Mouse (Mus musculus) left cerebral cortex, postnatal 10 days (tissue): ENCODE measurements around the gene Col18a1. TPM values are rescaled to one million over a fixed set of nuclear protein-coding genes. Genes with fewer than 3 reads are reported as not detected.

Source experiments
- DNase-seq, 2 experiments: peaks; one replicate each; pipeline ENCODE4 v3.0.0; 2021 to 2022; ENCODE audit warnings: low spot score in 2 of 2, mixed read lengths in 1 of 2; ENCODE audit errors: extremely low spot score in 1 of 2
- intact Hi-C: fragments of 180-260 bp; cut with DNase I; formaldehyde crosslinking; loops from one replicate; pipeline ENCODE4 v1.15.1; 2025
- total RNA-seq, 2 experiments: library from RNA; stranded (reverse); gene quantifications; 2 replicates each; pipeline ENCODE4 v1.2.3; 2021

Col18a1 gene
- total RNA-seq, 2 experiments from 2014 or later, result 12.5 to 13.4 TPM

DNA sequence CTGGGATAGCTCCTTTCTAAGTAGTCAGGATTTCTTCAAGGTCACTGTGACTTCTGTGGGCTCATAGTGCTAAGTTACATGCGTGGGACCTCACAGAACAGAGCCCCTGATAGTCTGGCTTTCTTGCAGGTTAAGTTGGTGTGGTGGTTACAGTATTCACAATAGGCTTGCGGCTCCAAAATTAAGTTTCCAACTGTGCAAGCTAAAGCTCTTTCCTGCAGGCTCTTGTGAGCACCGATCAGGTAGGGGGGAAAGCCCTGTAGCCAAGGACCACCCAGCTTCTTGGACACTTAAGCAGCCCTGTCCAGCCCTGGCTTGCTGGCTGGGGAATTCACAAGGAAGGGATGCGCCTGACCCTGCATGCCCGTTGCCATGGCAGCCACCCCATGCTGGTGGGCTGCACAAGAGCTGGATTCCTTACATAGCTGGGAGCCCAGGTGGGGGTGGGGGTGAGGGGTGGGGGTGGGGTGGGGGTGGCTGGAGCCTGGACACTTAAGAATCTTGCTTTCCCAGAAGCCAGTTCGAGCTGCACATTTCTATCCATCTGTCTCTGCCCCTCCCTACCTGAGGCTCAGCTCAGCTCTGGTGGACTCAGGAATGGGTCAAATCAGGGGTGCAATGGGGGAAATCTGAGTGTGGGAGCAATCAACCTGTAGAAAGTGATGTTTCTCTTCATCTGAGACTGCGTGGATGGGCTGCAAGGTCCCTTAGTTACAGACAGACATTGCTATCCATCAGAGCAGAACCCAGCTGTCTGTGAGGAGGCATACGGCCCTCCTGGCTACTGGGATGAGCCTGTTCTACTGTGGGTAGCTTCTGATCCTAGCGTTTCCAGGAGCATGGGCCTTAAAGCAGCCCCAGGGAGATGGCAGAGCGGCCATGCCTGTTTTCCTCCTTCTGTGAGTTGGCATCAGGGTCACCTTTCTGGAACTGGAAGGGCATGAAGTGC, 24.9 kb upstream of the Col18a1 start:
- intact Hi-C loops, result no loop called here
- DNase-seq, result peak in 1 of 2 experiments; percentile 71

DNA sequence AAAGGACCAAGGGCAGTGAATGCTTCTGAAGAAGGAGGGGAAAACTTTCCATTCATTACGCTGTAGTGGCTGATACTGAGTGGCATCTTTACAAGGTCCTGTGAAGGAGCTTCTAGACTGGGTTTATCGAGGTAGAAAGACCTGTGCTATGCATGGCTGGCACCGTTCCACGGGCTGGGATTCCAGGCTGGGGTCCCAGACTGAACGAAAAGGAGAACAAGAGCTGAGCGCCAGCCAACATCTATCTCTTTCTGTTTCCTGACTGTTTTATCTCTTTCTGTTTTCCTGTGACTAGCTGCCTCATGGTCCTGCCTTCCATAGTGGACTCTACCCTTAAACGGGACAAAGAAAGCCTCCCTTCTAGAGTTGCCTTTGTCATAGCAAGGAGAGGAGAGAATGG, 21.1 kb upstream of the Col18a1 start:
- no peak for DNase-seq
- intact Hi-C loops, result no loop called here

DNA sequence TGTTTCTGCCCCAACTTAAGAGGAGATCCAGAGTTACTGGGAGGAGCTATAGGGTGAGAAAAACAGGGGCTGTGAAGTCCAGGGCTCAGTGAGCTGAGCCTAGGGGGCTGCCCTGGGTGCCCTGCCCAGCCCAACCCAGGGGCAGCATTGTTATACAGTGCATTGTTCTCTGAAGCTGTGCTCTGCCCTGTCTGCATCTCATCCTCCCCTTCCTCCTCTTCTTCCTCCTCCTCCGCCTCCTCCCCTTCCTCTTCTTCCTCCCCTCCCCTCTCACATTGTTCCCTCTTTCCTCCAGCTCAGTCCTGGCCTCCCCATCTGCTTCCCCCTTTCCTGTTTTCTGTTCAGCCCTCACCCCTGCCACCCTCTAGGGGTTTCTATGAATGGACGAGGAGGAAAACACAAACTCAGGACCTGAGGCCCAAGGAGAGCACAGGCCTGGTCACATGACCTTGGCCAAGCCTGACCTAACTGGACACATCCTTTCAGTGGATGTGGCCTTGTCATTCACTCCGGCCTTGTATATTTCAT, 16.5 kb upstream of the Col18a1 start:
- intact Hi-C loops, result no loop called here

DNA sequence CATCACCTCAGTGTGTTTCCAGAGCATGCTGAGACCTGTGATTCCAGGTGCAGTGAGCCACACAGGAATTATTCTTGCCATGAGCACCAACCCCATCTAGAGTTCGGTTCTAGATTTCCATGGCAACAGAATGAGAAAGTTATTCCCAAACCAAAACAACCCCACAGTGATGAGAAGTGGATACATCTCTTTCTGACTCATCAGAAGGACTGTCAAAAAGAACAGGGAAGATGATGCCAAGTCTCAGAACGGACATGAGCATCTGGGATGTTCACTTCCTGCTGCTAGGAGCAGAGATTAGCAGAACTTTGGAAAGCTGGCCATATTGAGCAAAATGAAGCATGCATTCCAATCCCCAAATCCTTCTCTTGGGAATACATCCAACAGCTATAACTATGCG, 13.8 kb upstream of the Col18a1 start:
- DNase-seq, result no peak
- intact Hi-C loops, result no loop called here

More for the DNA sequence above, 16.5 kb upstream of the Col18a1 start:
- no peak for DNase-seq

DNA sequence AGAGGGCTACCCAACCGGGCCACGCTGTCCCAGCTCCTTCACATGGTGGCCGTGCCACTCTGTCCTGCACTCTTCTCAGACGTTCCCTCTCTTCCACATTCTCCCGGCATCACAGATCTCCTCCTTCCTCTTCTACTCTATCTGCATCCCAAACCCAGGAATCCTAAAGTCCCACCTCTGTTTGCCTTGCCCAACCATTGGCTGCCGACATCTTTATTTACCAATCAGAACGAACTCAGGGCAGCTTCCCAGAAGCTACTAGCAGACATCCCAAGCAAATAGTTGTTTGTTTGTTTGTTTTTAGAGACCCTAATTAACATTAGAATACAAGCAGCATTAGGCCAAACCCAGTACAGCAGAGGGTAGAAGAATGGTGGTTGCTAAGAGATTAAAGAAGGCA, 12.3 kb upstream of the Col18a1 start:
- no peak for DNase-seq
- intact Hi-C loops, result no loop called here

DNA sequence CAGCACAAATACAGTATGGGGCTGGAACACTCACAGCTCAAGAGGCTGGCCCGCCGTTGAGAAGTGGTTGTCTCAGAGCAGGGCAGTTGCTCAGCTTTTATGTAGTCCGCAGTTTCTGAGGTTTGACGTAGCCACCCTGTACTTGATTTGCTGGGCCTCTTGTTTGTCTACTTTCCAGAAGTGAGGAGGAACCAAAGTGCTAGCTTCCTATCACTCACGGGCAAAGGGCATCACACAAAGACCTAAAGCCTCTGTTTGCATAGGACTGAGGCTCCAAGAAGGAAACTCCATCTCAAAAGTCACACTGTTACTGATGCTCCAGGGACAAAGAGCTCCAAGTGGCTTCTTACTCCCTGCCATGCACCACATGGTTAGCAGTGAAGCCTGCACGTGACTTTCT, 4.1 kb upstream of the Col18a1 start:
- peak in 1 of 2 experiments; percentile 3 for DNase-seq
- intact Hi-C loops, result no loop called here

DNA sequence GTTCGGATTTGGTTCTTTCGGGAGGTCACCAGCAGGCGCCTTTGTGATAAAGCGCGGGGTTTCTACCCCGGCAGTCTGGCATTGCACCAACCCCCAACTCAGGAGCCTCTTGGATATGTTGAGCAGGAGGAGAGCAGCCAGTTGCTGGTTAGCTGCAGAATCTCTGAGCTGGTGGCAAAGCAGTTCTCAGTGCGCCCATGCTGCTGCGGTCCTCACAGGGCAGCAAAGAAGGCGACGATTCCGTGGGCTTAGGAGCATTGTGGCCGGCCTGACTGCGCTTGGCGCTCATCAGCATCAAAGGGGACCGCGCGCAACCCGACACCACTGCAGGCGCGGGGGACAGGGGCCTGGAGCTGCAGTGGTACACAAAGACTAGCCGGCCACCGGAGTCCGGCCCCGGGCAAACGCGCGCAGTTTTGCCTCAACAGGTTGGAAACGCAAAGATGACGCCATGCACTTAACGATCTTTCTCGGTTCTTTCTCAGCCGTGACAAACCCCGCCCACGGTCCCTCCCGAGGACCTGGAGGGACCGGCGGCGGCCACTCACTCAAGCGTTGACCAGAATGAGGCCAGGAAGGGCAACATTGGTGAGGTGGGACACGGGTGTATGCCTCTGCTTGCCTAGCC, 916 bp downstream of the Col18a1 start:
- DNase-seq, result peak in 1 of 2 experiments; percentile 29
- intact Hi-C loops, result no loop called here

DNA sequence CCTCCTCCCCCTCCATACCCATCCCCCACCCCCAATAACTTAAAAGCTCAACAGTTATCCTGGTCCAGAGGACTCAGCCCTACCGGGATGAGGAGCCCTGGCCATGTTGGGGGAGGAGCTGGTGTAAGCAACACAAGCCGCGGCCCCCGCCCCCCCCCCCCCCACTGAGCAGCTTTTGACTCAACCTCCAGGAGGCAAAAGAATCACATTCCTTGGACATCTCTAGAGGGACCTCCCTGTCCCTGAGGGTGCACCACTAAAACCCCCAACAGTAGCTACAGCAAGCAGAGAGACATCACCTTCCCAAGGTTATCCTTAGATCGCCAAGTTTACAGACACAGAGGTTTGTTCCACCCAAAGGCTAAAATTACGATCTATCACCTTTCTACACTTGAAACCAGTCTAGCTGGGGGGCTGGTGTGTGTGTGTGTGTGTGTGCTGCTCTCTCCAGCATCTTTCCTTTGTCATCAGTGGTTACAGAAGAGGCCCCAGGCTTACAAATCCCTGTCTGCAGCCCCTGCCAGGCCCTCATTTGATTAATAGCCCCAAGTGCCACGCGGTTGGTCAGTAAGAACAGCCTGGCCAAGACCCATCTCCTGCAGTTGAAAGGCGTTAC, 1.8 kb downstream of the Col18a1 start:
- intact Hi-C loops, result no loop called here
- peak in 1 of 2 experiments; percentile 11 for DNase-seq

DNA sequence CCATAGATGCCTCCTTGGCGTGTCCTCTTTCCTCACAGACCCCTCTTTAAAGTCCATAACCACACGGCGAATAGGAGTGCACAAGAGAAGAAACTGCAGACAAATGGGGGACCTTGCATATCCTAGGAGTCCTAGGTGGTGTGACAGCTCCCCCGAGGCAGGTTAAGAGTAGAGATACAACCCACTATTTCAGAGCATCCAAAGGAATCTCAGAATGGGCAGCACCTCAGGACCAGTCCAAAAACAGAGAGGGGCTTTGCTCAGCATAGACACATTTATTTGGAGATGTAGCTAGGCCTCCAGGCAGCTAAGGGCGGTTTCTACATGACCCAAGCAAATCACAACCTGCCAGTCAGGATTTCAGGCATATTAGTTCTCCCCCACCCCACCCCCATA, 2.3 kb downstream of the Col18a1 start:
- intact Hi-C loops, result no loop called here
- no peak for DNase-seq

DNA sequence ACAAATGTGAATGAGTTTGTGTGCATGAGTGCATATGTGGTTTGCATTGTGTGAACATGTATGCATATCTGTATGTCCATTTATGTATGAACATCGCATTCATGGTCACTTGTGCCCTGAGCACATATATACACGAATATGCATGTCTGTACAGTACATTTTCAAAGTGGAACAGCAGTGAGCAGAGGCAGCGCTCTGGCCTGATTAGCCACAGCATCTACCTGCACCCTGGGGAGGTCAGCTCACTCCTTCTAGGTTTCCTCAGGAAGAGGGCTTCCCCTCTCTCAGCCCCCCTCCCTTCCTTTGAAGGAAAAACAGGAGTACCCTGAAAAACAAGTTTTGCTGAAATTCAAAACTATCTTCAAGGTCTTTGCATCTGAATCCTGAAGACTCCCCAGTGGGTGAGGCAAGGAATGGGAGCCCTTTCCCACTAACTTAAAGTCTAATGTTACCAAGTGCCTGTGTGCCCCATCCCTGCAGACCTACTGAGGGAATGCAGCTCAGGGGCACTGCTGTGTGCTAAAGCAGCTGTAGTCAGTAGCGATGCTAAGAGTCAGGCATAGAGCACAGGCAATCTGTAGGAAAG, 2.9 kb downstream of the Col18a1 start:
- intact Hi-C loops, result no loop called here
- peak in 1 of 2 experiments; percentile 5 for DNase-seq

DNA sequence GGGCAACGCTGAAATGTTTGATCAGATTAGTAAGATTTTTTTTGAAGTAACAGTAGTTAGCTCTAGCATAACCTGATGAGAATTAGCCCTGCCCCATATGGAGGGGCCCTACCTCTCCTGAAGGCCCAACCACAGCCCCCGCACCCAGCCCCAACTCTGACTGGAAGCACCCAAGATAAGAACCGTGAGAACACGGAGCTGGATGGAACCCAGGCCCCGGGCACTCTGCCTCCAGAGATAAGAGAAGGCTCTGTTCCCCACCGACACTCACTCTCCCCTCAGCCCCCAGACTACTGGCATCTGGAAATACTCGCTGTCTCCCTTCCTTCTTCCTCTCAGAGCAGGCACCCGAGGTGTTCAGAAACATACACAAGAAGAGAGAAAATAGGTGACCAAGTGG, 6.8 kb downstream of the Col18a1 start:
- intact Hi-C loops, result no loop called here
- no peak for DNase-seq

- intact Hi-C loops, result no loop called here
- DNase-seq, result no peak
Measured at GRCm38 (mm10) chr10:77158948-77159347, 7.4 kb downstream of the Col18a1 start.

DNA sequence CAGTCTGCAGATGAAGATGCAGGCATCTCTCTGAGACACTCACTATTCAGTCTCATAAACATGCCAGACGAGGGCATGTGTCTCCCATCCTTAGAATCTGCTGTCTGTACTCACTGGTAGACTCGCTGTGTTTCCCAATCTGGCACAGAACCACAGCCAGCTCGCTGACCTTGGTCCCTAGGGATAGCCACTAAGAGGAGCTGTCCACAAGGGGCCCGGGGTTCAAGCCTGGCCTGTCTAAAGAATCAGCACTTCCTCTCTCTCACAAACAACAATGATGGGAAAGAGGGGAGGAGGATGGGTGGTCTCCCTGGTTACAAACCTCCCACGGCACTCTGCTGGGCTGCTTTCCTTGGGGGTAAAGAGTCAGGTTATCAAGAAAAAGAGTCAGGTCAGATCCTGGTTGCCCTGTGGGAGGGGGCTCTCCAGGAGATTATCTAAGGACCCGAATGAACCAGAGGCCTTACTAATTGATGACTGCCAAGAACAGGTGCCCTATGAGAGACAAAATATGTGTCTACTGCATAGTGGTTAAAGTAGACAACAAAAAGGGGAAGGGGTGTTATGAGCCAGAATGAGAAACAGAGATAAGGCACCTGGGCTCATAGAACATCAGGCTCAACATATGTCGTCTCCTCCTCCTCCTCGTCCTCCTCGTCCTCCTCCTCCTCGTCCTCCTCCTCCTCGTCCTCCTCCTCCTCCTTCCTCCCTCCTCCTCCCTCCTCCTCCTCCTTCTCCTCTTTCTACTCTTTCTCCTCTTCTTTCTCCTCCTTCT, 8.9 kb downstream of the Col18a1 start:
- no peak for DNase-seq
- intact Hi-C loops, result no loop called here

DNA sequence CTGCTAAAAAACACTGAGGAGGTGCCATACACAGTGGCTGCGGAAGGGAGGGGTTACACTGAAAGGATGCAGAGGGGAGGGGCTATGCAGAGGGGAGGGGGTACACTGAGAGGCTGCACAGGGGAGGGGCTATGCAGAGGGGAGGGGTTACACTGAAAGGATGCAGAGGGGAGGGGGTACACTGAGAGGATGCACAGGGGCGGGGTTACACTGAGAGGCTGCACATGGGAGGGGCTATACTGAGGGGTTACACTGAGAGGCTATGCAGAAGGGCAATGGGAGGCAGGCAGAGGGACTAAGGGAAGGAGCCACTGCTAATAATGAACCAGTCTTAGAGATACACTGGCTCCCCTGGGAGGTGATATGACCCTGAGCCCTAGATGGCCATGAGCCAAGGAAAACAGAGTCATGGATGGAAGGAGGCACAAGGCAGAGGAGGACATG, 14.1 kb downstream of the Col18a1 start:
- intact Hi-C loops, result no loop called here
- no peak for DNase-seq

GRCm38 (mm10) chr10:77151551-77152002, 14.8 kb downstream of the Col18a1 start:
- intact Hi-C loops, result no loop called here
- no peak for DNase-seq

GRCm38 (mm10) chr10:77150947-77151521, 15.3 kb downstream of the Col18a1 start:
- DNase-seq, result no peak
- intact Hi-C loops, result no loop called here

GRCm38 (mm10) chr10:77150016-77150415, 16.3 kb downstream of the Col18a1 start:
- peak in 1 of 2 experiments; percentile 53 for DNase-seq
- intact Hi-C loops, result no loop called here

GRCm38 (mm10) chr10:77147545-77147944, 18.8 kb downstream of the Col18a1 start:
- intact Hi-C loops, result no loop called here
- no peak for DNase-seq
